Mouse (Mus musculus) adrenal gland, adult 18-20 months (tissue): ENCODE results near the gene Abcc1. TPM values are rescaled to one million over a fixed set of nuclear protein-coding genes. Genes with fewer than 3 reads are reported as not detected.

Source experiments
- DNase-seq, 2 experiments: peaks; one replicate each; pipeline ENCODE4 v3.0.0; 2021 to 2022; ENCODE audit warnings: low spot score in 2 of 2
- total RNA-seq, 2 experiments: library from RNA; stranded (reverse); gene quantifications; 1 replicate in 1 of 2; 2 replicates in 1 of 2; pipeline ENCODE4 v1.2.3; 2021

Gene Abcc1
- total RNA-seq, 2 experiments from 2014 or later = 20.8 to 24.0 TPM

GRCm38 (mm10) chr16:14375942-14376341 is 14.6 kb downstream of the Abcc1 start:
- DNase-seq = no peak

- no peak for DNase-seq
Observed at GRCm38 (mm10) chr16:14376352-14376751, 15.0 kb downstream of the Abcc1 start.

GRCm38 (mm10) chr16:14377321-14377720 is 16.0 kb downstream of the Abcc1 start:
- no peak for DNase-seq

- DNase-seq = no peak
Observed at GRCm38 (mm10) chr16:14378654-14379053, 17.3 kb downstream of the Abcc1 start.

- DNase-seq = no peak
Observed at GRCm38 (mm10) chr16:14379888-14380287, 18.5 kb downstream of the Abcc1 start.

GRCm38 (mm10) chr16:14381061-14381665 is 19.8 kb downstream of the Abcc1 start:
- DNase-seq = no peak

GRCm38 (mm10) chr16:14399303-14399702 is 37.9 kb downstream of the Abcc1 start:
- no peak for DNase-seq

- no peak for DNase-seq
Observed at GRCm38 (mm10) chr16:14403507-14403906, 42.1 kb downstream of the Abcc1 start.

- DNase-seq = no peak
Observed at GRCm38 (mm10) chr16:14405636-14406035, 44.3 kb downstream of the Abcc1 start.

GRCm38 (mm10) chr16:14409124-14409523 is 47.8 kb downstream of the Abcc1 start:
- DNase-seq = no peak

GRCm38 (mm10) chr16:14409776-14410175 is 48.4 kb downstream of the Abcc1 start:
- DNase-seq = no peak

- no peak for DNase-seq
Observed at GRCm38 (mm10) chr16:14410611-14411010, 49.3 kb downstream of the Abcc1 start.

GRCm38 (mm10) chr16:14411156-14411555 is 49.8 kb downstream of the Abcc1 start:
- no peak for DNase-seq

- no peak for DNase-seq
Observed at GRCm38 (mm10) chr16:14412551-14412950, 51.2 kb downstream of the Abcc1 start.

GRCm38 (mm10) chr16:14415206-14415605 is 53.8 kb downstream of the Abcc1 start:
- no peak for DNase-seq

GRCm38 (mm10) chr16:14416957-14417618 is 55.7 kb downstream of the Abcc1 start:
- DNase-seq = no peak

GRCm38 (mm10) chr16:14420496-14421132 is 59.3 kb downstream of the Abcc1 start:
- no peak for DNase-seq

GRCm38 (mm10) chr16:14422081-14422480 is 60.7 kb downstream of the Abcc1 start:
- no peak for DNase-seq

- DNase-seq = peak in 1 of 2 experiments; percentile 7
Observed at GRCm38 (mm10) chr16:14429371-14429770, 68.0 kb downstream of the Abcc1 start.

GRCm38 (mm10) chr16:14432996-14433395 is 71.6 kb downstream of the Abcc1 start:
- peak in 1 of 2 experiments; percentile 13 for DNase-seq

- DNase-seq = peak in 1 of 2 experiments; percentile 11
Observed at GRCm38 (mm10) chr16:14435526-14435925, 74.2 kb downstream of the Abcc1 start.

GRCm38 (mm10) chr16:14437446-14437982 is 76.2 kb downstream of the Abcc1 start:
- DNase-seq = peak in 1 of 2 experiments; percentile 7
